Mouse (Mus musculus) midbrain, embryonic 11.5 days (tissue): ENCODE results near the gene Tbc1d32. TPM values are rescaled to one million over a fixed set of nuclear protein-coding genes. Genes with fewer than 3 reads are reported as not detected.

Source experiments
- ATAC-seq: fragments of 200-750 bp; cut with Nextera tagmentation; 2 replicates; pipeline ENCODE4 v1.8.0; 2017; ENCODE audit warnings: moderate TSS enrichment, moderate library complexity; ENCODE audit not compliant: low FRiP score
- DNase-seq: peaks from one replicate; pipeline ENCODE4 v3.0.0; 2015; ENCODE audit warnings: low spot score; ENCODE audit errors: missing footprints
- H3K27ac ChIP-seq: fragments of 300-500 bp; sonication (generic); 2 replicates; pipeline ENCODE4 v1.5.1; 2014; ENCODE audit warnings: low read depth, low read length
- H3K27me3 ChIP-seq: fragments of 300-500 bp; sonication (generic); 2 replicates; pipeline ENCODE4 v1.6.1; 2014; ENCODE audit warnings: mild to moderate bottlenecking, low read length, moderate library complexity, mixed read lengths; ENCODE audit not compliant: control insufficient read depth, insufficient read depth
- H3K36me3 ChIP-seq: fragments of 300-500 bp; sonication (generic); 2 replicates; pipeline ENCODE4 v1.6.1; 2014; ENCODE audit warnings: mild to moderate bottlenecking, low read length, moderate library complexity, mixed read lengths; ENCODE audit not compliant: control insufficient read depth, insufficient read depth
- H3K4me1 ChIP-seq: fragments of 300-500 bp; sonication (generic); 2 replicates; pipeline ENCODE4 v1.6.1; 2014; ENCODE audit warnings: low read length; ENCODE audit not compliant: control insufficient read depth, insufficient read depth
- H3K4me2 ChIP-seq: fragments of 300-500 bp; sonication (generic); 2 replicates; pipeline ENCODE4 v1.6.1; 2014; ENCODE audit warnings: mild to moderate bottlenecking, moderate library complexity
- H3K4me3 ChIP-seq: fragments of 300-500 bp; sonication (generic); 2 replicates; pipeline ENCODE4 v1.5.1; 2014; ENCODE audit warnings: low read depth, low read length
- H3K9ac ChIP-seq: fragments of 300-500 bp; sonication (generic); 2 replicates; pipeline ENCODE4 v1.6.1; 2014; ENCODE audit warnings: low read length
- H3K9me3 ChIP-seq: fragments of 300-500 bp; sonication (generic); 2 replicates; pipeline ENCODE4 v1.6.1; 2016; ENCODE audit warnings: low read length; ENCODE audit not compliant: control insufficient read depth
- WGBS: fragments of 180-500 bp; shearing (Covaris S2); extraction: QIAGEN DNeasy Blood & Tissue Kit; methylation state at CpG from one replicate; pipeline ENCODE4 v1.1.7; 2014; 5-methylcytosine and 5-hydroxymethylcytosine counted together
- polyA plus RNA-seq: library from polyadenylated mRNA; unstranded; fragments of >200 nt; fragmentation: Nextera tagmentation; extraction: Ambion mirVana; gene quantifications from 2 replicates; pipeline ENCODE4 v1.2.1, GENCODE M21; 2014

Gene Tbc1d32
- polyA plus RNA-seq, 1 experiment from 2014 or later: 3.8 TPM

DNA sequence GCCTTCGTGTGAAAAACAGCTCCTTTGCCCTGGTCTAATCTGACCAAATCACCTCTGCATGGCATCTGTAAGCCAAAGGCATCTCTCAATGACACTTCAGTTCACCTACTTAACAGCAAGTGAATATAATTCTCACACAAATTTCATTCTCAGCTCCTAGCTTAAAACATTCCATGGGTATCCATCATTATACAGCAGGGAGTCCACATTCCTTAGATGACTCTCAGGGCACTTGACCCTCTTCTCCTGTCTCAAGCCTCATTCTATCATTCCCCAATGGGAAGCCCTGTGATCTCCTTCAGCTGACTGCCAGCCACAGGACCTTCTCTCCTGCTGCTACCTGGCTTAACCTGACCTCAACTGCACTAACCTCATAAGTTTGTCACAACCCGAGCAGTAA is 98.8 kb downstream of the Tbc1d32 start:
- 74% methylated on average over 2 of the region's 2 CpGs for WGBS
- H3K4me3 ChIP-seq: no peak overlapping the region
- no peaks in the 10 kb centered on the region for H3K27me3 ChIP-seq
- DNase-seq (no peak), ATAC-seq (no peak)
- H3K4me2 ChIP-seq: no peak overlapping the region
- H3K9ac ChIP-seq: no peak overlapping the region
- no peak overlapping the region for H3K27ac ChIP-seq
- no peaks in the 10 kb centered on the region for H3K4me1 ChIP-seq
- H3K9me3 ChIP-seq: no peaks in the 10 kb centered on the region
- no peaks in the 10 kb centered on the region for H3K36me3 ChIP-seq

DNA sequence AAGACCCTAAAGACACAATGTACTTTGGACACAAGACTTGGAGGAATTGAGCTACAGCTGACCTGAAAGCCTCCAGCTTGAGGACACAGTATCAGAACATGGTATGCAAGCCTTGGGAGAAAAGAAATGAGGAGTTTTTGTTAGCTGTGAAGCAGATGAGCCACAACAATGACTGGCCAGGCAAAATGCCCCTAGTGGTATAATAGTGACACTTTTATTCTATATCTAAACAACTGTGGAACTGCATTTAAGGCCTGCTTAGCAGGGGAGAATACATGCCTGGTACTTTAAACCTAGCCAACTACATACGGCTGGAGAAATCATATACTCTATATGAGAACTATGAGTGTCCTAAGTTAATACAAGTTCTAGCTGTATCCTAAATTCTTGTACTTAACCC is 101.5 kb downstream of the Tbc1d32 start:
- Histone ChIP-seq H3K27ac (no peak overlapping the region), H3K36me3 (no peaks in the 10 kb centered on the region), H3K4me3 (no peak overlapping the region), H3K9ac (no peak overlapping the region), H3K4me1 (no peaks in the 10 kb centered on the region), H3K27me3 (no peaks in the 10 kb centered on the region), H3K9me3 (no peaks in the 10 kb centered on the region), H3K4me2 (no peak overlapping the region)
- DNase-seq (no peak), ATAC-seq (no peak)
- 95% methylated on average over 1 of the region's 1 CpGs for WGBS

DNA sequence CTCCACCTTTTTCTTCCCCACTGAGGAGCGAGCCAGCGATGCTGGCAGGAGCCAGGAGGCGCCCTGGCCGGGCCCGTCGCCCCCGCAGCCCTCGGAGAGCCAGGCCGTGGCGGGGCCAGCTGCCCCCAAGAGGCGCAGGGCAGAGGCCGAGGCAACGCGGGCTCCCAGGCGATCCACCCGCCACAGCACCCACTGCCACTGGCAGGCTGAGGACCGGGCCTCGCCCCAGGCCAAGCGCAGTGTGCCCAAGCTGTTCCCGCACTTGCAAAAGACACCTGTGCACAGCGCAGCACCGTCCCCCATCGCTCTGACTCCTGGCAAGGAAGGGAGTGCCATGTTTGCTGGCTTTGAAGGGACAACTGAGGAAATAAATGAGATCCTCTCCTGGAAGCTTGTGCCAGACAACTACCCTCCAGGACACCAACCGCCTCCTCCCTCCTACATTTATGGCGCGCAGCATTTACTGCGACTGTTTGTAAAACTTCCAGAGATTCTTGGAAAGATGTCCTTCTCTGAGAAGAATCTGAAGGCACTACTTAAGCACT is 112.8 kb downstream of the Tbc1d32 start:
- ATAC-seq (peak; percentile 78), DNase-seq (no peak)
- Histone ChIP-seq H3K4me1 (no peaks in the 10 kb centered on the region; the same call in 1 of the 2 replicates), H3K27ac (peak overlapping the region; percentile 72; the same call in 1 of the 2 replicates), H3K27me3 (no peaks in the 10 kb centered on the region), H3K9ac (peak overlapping the region; percentile 84), H3K36me3 (no peaks in the 10 kb centered on the region), H3K4me3 (peak overlapping the region; percentile 51), H3K4me2 (peak overlapping the region; percentile 66), H3K9me3 (no peaks in the 10 kb centered on the region)
- 16% methylated on average over 26 of the region's 27 CpGs for WGBS

DNA sequence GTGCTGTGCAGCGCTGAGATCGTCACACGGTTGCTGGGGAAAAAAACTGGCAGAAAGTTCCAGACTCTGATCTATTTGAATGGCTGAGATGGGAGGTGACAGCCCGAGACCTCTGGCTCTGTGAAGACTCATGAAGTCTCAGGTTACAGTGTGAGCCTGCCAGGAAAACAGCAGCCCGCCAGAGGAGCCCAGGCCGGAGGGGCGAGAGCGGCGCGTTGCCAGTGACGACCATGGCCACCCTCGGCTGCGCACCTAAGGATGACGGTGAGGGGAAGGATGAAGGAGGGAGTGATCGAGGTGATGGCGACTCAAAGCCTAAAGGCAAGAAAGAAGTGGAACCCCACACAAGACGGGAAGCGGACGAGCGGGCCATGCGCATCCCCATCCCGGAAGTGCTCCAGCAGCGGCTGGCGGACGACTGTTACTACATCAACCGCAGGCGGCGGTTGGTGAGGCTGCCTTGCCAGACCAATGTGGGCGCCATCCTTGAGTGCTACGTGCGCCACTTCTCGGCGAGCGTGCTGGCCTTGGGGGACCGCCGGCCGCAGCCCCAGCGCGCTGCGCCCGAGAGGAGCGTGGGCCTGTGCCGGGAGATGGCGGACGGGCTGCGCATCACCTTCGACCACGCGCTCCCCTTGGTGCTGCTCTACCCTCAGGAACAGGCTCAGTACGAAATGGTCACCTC is 113.4 kb downstream of the Tbc1d32 start:
- Histone ChIP-seq H3K4me1 (no peaks in the 10 kb centered on the region; the same call in 1 of the 2 replicates), H3K36me3 (no peaks in the 10 kb centered on the region), H3K9ac (peak overlapping the region; percentile 84), H3K27ac (peak overlapping the region; percentile 72), H3K4me2 (peak overlapping the region; percentile 66), H3K27me3 (no peaks in the 10 kb centered on the region), H3K9me3 (no peaks in the 10 kb centered on the region), H3K4me3 (peak overlapping the region; percentile 51)
- DNase-seq (peak; percentile 97), ATAC-seq (peak; percentile 92)
- WGBS: under 1% methylated on average over 50 of the region's 50 CpGs

DNA sequence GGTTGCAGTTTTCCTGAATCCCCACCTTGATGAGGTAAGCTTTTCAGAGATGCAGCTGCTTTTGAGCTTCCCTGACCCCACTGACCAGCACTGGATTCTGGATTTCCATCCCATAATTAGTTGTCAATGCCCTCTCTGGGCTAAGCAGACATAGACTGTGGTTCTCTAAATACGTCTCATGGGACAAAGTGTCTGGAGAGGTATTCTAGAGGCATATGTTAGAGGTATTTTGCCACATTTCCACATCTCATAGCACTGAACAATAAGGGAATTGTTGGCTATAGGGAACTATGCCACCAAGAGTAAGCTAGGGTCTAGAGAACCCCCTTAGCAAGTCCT is 121.5 kb downstream of the Tbc1d32 start:
- H3K9me3 ChIP-seq: no peaks in the 10 kb centered on the region
- peak; percentile 59 for ATAC-seq
- H3K4me3 ChIP-seq: no peak overlapping the region
- no peaks in the 10 kb centered on the region for H3K36me3 ChIP-seq
- 34% methylated on average over 1 of the region's 1 CpGs for WGBS
- peak overlapping the region; percentile 16 for H3K4me2 ChIP-seq
- no peak overlapping the region for H3K27ac ChIP-seq
- no peak for DNase-seq
- no peaks in the 10 kb centered on the region for H3K4me1 ChIP-seq
- no peaks in the 10 kb centered on the region for H3K27me3 ChIP-seq
- H3K9ac ChIP-seq: no peak overlapping the region; the same call in 1 of the 2 replicates

DNA sequence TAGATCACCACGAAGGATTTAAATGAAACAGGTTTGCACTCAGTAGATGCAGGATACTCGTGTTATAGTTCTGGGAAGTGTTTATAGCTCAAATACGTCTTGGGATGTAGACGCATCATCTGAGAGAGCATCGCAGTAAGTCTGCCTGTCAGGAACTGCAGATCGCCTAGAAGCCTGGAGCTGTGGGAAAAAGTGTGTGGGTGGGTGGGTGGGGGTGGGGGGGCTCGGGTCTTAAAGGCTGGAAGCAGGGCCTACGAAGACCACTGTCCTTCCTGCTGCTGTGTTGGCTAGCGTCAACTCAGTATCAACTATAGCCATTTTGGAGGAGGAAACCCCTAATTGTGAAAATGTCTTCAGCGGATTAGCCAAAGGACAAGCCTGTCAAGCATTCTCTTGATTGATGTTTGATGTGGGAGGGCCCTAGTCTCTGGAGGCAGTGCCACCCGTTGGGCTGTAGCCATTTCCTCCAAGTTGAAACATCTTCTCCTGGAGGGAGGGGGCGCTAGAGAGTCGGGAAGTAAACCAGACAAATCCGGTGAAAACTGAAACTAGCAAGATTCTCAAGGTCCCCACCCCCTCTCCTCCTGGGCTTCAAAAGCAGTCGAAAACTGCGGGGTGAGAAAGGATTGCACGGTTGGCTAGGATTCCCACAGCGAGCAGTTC is 122.0 kb downstream of the Tbc1d32 start, which contains the start of gene Msl3l2:
Msl3l2 (plus strand) TSS at position 585 of the 663 bp plus-strand sequence.
- ATAC-seq (peak; percentile 87), DNase-seq (peak; percentile 94)
- Histone ChIP-seq H3K27me3 (no peaks in the 10 kb centered on the region), H3K9me3 (no peaks in the 10 kb centered on the region), H3K9ac (no peak within 1 kb of the TSS; the same call in 1 of the 2 replicates), H3K4me3 (no peak within 1 kb of the TSS), H3K4me2 (peak within 1 kb of the TSS; percentile 16), H3K4me1 (no peaks in the 10 kb centered on the region), H3K36me3 (no peaks in the 10 kb centered on the region), H3K27ac (no peak within 1 kb of the TSS)
- WGBS: 32% methylated on average over 18 of the region's 18 CpGs

DNA sequence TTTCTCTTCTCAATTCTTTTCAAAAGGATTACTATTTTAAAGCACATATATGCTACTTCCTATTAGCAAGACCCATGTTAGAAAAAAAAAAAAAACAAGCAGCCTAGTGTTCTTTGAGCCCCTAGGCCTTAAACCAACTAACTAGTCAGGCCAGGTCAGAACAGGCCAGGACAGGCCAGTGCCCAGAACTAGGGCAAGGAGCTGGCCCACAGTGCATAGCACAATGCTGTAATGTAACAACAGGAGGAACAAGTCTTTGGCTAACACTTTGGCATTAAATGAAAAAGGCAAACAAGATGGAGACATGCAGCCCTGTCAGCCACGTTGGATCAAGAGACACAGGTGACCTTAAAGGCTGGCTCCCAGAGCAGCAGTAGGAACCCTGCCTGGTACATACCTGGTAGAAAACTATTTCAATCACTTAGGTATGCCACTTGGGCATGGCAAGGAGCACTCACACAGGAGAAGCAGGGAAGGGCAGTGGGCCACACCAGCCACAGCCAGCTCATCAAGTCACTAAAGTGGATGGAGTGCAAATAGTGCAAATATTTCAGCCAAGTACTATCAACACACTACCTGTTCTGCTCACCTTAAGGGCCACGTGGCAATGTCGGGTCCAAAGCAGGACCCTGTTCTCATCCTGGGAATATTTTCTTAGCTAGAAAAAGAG is 128.7 kb downstream of the Tbc1d32 start:
- ATAC-seq (no peak), DNase-seq (no peak)
- no peaks in the 10 kb centered on the region for H3K36me3 ChIP-seq
- H3K27me3 ChIP-seq: no peaks in the 10 kb centered on the region
- 81% methylated on average over 3 of the region's 3 CpGs for WGBS
- no peak overlapping the region for H3K27ac ChIP-seq
- H3K4me2 ChIP-seq: no peak overlapping the region
- no peaks in the 10 kb centered on the region for H3K9me3 ChIP-seq
- no peaks in the 10 kb centered on the region for H3K4me1 ChIP-seq
- no peak overlapping the region for H3K4me3 ChIP-seq
- no peak overlapping the region for H3K9ac ChIP-seq

DNA sequence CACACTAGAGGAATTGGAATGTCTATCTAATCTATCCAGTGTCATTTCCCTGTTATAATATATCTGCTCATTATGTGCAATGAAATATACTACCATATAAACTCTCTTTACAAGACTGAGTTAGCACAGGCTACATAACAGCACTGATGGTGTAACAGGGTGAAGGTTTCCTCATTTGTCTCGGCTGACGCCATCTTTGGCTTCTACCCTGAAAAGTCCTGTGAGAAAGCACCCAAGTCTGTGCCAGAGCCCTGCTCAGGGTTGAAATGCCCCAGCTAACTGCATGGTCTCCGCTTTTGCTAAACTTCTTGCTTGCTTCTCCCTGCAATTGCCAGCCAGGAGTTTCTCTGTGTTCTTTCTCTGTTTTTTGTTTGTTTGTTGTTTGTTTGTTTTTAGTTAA is 129.4 kb downstream of the Tbc1d32 start:
- Histone ChIP-seq H3K27me3 (no peaks in the 10 kb centered on the region), H3K9ac (no peak overlapping the region), H3K9me3 (no peaks in the 10 kb centered on the region), H3K4me1 (no peaks in the 10 kb centered on the region), H3K4me3 (no peak overlapping the region), H3K27ac (no peak overlapping the region), H3K36me3 (no peaks in the 10 kb centered on the region), H3K4me2 (no peak overlapping the region)
- ATAC-seq (no peak), DNase-seq (no peak)
- WGBS: 92% methylated on average over 3 of the region's 3 CpGs

DNA sequence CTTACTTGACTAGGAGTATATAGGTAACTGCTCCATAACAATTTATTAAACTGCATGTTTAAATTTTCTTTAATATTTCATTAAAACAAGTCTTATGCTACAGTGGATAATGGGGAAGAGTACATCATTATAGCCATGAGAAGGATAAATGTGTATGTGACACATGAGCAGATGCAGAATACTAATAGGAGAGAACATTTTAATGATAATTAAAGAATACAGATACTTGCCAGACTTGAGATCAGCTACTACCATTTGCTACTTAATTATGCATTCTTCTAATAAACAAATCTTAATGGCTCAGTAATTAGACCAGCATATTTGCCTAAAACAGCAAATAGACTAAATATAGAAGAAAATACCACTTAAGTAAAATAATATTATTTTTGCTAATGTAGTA is 131.7 kb downstream of the Tbc1d32 start:
- no peaks in the 10 kb centered on the region for H3K36me3 ChIP-seq
- no peak overlapping the region for H3K27ac ChIP-seq
- no peaks in the 10 kb centered on the region for H3K9me3 ChIP-seq
- no peak for ATAC-seq
- no peak overlapping the region for H3K9ac ChIP-seq
- H3K4me1 ChIP-seq: no peaks in the 10 kb centered on the region
- no peak overlapping the region for H3K4me3 ChIP-seq
- H3K4me2 ChIP-seq: no peak overlapping the region
- no peak for DNase-seq
- no peaks in the 10 kb centered on the region for H3K27me3 ChIP-seq
